Mouse (Mus musculus): ENCODE measurements around the gene Ccdc6.
A peak's percentile ranks its signal among the peaks of the same experiment; 100 is the strongest.
"Not testable (repeated sequence)": the region's sequence is repeated elsewhere in the genome, so short reads cannot be mapped to it uniquely, and the experiment has no call there.

The Ccdc6 gene

DNA sequence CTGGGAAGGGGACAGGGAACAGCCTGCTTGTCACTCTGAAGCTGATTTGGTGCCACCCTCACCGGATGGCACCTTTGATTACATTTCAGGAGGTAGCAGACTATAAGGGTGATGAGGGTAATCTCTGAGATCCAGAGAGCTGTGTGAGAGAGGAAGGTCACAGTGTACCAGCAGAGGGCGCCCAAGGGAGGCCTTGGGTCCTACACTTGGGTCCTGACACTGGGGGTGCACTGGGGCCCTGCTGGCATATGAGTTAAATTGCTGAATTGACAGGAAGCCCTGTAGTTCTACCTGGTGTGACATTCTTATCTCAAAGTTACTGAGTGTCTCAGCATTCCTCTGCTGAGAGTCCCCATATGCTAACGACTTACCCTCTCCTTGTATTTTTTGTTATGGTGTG lies 76.4 kb downstream of the Ccdc6 start:
- DNase-seq: peak; percentile 86

DNA sequence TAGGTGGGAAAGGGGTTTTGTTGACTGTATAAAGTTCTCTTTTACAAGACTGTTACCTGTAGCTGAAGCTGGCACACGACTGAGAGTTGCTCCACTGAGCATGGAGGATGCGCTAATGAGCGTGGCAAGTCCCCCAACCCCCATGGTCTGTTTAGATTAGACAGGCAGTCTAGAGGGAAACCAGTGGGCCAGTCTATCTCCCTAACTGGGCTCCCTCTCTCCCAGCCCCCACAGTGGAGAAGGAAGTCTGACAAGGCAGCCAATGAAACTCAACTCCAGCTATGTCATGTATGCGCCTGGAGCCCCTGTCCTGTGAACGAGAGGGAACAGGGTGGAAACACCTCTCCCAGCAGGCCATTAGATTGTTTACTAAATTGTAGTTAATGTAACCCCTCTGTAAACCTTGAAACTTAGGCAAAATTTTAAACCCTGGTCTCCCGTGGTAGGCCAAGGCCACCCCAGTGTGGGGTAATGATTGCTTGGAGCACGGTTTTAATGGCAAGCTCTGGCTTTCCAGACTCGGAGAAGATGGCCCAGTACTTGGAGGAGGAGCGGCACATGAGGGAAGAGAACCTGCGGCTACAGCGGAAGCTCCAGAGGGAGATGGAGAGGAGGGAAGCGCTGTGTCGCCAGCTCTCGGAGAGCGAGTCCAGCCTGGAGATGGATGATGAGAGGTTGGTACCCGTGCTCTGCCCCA lies 77.7 kb downstream of the Ccdc6 start:
- DNase-seq: no peak

DNA sequence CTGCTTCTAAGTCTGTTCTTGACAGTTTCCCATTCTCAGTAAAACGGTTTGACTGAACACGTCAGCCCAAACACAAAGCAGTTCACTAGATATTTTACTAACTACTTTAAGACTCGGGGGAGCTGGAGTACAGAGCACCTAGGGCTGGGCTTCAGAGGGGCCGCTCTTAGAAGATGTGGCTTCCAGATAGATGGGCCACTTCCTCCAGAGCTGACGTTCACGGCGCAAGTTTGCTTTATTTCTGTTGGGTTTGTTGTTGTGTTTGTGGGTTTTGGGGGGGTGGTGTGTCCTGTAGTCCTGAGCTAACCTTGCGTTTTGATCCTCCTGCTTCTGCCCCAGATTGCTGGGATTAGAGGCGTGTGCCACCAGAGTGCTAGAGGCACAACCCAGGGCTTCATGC lies 83.8 kb downstream of the Ccdc6 start:
- no peak for DNase-seq

DNA sequence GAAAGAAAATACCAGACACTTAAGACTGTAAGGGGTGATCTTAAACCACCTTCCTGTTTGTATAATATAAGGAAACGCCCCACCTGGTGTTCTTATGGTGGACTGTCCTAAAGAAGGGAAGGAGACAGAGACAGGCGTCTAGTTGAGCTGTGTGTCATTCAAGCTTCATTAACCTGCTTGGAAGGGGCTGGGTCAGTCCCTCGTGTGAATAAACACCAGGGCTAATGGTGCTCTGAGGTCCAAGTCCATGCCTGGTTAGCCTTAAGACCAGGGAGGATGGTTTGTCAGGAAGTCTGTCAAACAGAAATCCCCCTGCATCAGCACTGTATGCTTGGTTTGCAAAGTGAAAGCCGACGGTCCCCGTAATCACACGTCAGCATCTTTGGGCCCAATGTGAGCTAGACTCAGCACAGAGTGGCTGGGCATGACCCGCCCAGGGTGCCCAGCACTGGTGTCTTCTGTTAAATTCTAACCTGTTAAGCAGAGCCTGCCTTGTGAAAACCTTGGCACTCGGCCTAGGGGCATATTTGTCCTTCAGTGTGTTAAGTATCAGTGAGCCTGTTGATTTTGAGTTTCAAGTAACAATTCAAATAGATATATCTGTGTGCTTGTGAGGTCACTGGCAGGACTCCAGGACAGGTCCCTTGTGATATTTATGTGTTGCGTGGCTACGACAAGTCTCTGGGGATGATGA lies 84.5 kb downstream of the Ccdc6 start:
- DNase-seq: peak; percentile 67

DNA sequence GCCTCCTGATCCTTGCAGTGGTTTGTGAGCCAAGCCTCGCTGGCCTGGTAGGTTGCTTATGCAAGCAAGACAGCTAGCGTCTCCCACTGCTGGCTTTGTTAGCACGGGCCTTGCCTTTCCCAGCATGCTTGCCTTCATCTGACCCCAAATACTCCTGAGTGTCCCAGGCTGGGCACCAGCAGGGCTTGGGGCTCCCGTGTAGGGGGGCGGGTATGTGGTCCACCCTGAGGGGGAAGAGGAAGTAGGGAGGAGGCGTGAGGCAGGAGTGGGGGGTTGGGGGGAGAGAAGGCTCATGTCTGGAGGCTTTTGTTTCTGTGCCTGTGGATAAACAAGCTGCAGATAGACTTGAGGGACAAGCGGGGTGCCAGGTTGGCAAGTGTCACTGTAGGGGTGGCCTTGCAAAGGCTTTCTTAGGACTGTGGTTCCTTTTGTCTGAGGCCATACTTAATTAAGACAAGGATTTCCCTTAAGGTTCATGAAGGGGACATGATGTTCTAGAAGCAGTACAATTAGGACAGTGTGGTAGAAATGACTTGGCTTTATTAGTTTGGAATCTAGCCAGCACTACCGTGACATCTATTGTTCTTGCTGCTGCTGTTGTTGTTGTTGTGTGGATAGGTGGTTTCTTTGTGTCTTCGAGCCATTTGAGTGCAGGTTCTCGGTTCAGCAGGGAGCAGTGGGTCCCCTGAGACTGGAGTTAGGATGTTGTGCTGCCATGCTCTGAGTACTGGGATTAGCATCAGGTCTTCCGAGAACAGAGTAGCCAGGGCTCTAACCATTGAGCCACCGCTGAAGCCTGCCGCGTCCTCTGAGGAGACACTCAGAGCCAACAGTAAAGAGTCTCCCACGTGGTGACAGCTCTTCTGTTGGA lies 86.5 kb downstream of the Ccdc6 start:
- DNase-seq: peak; percentile 73

DNA sequence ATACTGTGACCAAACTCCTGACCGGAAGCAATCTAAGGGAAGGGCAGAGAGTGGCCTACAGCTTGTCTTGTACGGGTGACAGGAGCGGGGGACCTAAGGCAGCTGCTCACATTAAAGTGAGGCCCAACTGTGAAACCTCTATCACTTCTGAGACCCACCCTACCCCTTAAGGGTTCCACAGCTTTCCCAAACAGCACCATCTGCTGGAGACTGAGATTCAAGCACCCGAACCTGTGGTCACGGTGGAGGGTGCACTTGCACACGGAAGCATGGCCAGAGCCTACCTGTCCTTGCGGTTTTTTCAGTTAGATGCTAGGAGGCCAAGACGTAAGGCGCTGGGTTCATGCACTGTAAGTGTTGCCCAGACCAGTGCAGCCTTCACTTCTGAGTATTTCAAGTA lies 89.2 kb downstream of the Ccdc6 start:
- DNase-seq: peak; percentile 62

DNA sequence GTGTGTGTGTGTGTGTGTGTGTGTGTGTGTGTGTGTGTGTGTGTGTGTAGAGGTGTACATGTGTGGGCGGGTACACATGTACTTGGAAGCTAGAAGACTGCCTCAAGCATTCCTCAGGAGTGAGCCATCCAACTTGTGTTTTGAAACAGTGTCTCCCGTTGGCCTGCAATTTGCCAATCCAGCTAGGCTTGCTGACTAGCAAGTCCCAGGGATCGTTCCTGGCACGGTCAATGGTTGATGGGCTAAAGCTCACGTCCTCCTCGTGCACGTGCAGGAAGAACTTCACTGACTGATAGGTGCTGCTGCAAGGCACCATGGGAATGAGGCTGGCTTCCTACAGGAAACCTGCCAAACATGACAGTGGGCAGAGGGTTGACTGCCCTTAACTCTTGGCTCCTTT lies 89.7 kb downstream of the Ccdc6 start:
- no peak for DNase-seq

DNA sequence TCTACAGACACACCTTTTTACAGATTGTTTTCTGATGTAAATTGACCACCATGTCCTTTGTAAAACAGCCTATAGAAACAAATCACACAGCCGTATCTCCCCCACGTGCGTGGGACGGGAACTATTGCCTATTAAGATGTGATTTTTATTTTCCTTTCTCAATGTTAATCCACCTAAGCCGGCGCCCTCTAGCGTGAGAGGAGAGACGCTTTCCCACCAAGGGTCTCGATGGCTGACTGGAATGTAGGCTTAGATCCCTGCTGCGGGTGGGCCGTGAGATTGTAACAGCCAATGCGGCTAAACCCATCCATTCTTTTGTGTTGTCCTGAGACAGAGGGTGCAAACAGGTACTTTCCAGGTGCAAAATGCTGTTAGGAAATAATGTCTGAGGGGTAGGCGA lies 92.9 kb downstream of the Ccdc6 start:
- DNase-seq: no peak

DNA sequence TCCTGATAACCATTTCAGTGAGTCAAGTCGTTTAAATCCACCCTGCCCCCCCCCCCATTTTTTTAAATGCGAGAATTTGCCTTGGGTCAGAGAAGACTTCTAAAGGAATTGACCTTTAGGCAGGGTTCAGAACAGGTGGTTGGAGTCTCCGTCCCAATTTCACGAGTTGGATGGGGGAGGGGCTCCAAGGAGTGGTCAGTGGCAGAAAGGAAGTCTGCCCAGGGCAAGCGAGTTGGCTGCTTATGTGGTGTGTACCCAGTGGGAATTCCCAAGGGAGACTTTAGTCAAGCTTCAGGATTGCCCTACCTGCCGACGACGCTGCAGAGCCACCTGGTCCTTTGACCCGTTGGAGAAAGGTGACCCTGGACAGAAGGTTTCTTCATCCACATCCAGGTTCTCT lies 97.4 kb downstream of the Ccdc6 start:
- no peak for DNase-seq

DNA sequence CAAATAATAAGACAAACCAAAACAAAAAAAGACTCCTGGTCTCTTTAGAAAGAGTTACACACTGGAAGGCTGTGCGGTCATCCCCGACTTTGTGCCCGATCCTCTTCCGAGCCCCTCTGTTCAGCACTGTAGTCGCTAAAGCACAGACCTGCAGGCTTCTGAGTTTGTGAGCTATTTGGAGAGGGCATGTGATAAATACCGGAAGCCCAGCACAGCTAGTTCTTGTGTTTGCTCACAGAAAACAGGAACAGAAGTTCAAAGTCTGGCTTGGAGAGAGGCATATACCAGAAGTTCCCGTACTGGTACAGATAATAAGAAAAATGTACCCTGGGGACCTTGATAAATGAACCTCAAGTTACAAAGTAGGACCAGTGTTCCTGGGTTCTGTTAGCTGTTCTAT lies 98.4 kb downstream of the Ccdc6 start:
- peak; percentile 43 for DNase-seq

DNA sequence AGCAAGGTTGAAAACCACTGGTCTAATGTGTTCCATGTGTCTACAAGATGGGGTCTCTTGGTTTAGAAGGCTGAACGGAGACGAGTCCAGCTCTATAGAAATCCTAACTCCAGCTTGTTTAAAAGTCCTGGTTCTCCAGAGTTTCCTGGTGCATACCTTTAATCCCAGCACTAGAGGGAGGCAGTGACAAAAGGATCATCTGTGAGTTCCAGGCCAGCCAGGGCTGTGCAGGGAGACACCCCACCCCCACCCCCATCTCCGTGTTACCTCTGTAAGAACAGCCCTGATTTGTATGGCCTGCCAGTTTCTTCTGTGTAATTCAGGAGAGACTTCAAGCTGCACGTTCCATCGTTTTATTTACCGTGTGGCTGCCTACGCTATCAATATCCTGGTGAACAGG lies 98.9 kb downstream of the Ccdc6 start:
- peak; percentile 56 for DNase-seq

DNA sequence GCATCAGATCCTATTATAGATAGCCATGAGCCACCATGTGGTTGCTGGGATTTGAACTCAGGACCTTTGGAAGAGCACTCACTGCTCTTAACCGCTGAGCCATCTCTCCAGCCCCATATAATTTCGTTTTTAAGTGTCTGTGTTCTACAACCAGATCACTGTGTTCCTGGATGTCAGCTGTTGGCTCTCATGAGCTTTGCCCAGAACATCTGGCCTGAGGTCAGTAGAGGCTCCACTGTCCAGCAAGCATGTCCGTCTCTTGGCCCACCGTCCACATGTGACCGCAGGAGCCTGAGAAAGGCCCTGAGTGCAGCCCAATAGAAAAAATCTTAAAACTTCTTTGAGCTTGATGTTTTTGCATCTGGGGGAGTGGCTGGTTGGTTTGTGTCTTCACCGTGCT lies 99.7 kb downstream of the Ccdc6 start:
- peak; percentile 46 for DNase-seq

DNA sequence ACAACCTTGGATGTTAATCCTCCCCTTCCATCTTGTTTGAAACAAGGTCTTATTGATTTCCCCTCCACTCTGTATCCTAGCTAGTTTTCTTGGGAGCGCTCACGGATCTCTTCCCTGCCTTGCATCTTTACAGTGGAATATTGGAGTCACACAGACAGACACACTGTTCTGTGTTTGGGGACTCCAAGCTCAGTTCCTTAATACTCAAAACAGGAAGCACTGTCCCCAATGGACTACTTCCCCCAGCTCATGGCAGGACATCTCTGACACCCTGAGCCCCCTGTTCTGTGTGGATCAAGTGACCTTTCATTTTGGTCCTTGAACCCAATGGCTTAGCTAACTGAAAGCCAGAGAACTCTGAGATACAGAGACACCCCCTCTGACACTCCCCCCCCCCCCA lies 100.7 kb downstream of the Ccdc6 start:
- peak; percentile 51 for DNase-seq

DNA sequence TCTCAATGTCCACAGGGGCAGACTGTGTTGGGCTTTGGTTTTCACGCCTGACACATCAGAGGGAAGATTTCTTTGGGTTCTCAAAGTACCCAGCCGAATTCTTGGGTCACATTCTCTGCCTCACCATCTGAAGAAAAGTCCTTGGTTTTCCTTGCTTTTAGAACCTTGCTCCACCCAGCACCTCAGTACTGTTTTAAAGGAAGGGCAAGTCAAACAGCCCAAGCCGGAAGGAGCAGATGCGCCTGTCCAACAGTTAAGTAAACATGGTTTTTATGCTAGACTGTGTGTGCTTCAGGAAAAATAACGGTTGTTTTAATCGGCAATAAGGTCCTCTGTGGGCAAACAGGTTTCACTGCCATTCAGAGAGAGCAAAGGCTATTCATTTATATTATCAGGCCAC lies 101.1 kb downstream of the Ccdc6 start:
- peak; percentile 52 for DNase-seq

DNA sequence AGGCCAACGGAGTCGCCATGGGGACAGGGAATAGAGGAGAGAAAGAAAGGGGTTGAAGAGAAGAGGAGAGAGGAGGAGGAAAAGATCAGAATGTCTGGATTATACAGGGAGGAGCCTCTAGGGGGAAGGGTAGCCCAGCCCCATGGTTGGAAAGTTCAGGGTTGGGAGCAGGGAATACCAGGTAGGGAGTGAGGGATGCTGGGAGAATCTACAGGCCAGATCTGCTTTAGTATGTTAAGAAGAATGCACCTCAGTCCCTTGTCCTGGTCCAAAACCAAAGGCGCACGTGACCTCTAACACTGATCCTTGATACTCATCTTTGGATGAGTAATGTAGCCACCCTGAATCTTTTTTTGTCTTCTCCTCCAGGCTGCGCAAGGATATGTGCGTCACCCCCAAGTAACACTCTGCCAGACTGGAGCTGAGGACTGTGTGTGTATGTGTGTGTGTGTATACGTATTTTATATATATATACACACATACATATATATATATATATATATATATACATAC lies 102.1 kb downstream of the Ccdc6 start:
- DNase-seq: no peak

DNA sequence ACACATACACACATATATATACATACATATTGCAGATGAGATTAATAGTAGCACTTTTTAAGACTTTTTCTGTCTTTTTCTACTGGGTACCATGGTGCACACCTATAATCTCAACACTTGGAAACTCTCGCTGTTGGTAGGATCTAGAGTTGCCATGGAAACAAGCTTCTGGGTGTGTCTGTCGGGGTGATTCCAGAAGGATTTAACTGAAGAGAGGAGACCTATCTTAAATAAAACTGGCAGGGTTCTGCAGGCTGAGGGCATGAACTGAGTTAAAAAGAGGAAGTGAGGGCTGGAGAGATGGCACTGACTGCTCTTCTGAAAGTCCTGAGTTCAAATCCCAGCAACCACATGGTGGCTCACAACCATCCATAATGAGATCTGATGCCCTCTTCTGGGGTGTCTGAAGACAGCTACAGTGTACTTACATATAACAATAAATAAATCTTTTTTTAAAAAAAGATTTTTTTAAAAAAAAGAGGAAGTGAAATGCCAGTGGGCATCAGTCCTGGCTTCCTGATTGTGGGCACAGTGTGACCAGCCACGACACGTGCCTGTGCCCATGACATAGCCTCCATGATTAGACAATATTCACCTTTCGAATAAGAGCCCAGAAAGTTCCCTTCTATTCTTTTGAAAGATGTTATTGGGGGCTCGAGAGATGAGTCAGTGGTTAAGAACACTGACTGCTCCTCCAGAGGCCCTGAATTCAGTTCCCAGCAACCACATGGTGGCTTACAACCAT lies 102.7 kb downstream of the Ccdc6 start:
- DNase-seq: no peak

DNA sequence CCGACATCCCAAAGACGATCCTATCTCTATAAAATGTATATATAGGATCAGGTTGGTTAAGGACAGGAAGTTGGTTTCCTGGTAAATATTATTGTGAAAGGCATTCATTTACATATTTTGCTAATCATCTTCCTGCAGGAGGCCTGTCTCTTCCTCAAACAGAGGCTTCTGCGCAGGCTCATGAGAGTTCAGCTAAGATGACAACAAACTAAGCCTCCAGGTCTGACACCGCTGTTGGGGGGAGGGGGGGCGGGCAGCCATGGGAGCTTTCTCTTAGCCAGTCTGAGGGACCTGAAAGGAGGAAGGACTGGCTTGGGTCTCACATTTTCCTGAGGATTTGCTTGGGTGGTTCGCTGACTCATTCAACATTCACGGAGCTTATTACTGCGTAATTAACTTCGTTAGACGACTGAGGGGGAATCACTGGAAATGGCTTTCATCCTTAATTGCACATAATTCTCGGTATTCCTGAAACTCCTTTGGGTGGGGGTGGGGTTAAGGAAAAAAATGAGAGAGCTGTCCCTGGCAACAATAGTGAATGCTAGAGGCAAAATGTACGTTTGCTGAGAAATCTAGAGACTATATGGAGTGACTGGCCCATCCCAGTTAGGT lies 104.1 kb downstream of the Ccdc6 start:
- peak; percentile 79 for DNase-seq

DNA sequence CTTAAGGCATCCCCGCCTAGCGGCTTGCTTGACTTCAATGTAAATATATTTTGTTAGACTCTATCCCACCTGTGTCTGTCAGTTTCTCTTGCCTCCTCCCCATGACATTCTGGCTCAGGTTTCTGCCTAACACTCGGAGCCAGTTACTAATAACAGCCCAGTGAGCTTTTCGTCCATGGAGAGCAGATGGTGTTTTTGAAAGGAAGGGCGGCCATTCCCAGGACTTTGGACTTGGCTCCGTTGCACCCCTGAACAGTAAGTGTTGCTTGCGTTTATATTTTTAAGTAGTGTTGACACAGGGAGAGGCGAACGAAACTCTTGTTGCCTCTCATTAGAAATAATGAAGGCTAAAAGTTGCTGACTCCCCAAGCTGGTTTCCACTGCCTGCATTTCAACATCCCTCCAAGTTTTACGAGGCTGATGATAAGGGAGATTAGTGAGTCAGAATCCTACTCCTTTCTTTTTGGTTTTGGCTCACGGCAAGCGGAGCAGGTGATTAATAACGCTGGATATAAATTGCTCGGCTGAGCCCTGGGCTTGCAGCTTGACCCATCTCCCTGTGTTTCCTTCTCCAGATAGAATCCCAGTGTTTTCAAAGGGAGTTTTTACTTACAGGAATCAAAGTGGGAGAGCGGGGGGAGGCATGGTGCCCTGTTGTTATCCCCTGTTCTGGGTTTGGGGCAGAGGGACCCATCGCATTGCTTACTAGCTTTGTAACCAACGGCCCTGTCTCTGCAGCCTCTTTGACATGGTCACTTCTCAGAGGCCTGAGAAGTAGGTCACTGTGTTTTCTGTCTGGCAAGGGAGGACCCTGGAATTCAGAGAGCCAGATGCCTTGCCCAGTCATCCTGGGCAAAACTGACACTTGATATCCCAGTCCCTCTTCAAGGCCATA lies 107.8 kb downstream of the Ccdc6 start, which contains the start of gene Mrln:
Gene Mrln, plus strand, starts transcription at position 160 of the 895 bp plus-strand sequence.
- no peak for DNase-seq

DNA sequence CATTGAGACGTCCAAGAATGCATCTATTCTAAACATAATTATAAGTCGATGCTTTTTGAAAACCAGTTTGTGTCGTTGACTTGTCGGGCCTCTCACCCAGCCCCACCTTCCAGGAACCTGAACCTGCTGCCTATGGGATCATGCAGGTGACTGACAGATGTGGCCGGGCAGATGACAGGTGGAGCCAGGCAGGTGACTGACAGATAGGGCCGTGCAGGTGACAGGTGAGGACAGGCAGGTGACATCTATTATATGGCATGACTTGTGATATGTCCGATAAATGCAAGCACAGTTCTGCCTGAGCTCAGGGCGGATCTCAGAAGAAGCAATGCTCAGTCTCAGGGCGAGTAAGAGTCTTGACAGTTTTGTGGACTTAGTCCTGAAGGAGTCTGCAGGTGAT lies 114.4 kb downstream of the Ccdc6 start:
- DNase-seq: no peak

DNA sequence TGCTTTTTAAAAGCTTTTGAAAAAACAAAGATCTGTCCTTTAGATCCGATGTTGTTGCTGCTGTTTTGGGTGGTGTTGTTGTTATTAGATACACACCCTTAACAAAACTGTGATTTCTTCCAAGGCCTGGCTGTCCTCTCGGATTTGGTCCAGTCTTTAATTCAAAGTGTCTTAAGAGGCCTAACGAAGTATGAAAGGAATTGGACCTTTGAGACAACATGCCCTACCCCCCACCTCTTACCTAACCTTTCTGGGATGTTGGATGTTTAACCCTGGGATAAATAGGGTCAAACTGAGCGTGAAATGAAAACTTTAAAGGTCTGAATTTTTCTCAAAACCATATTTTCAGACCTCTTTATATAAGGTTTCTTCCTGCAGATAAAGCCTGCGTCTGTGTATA lies 124.0 kb downstream of the Ccdc6 start:
- no peak for DNase-seq

DNA sequence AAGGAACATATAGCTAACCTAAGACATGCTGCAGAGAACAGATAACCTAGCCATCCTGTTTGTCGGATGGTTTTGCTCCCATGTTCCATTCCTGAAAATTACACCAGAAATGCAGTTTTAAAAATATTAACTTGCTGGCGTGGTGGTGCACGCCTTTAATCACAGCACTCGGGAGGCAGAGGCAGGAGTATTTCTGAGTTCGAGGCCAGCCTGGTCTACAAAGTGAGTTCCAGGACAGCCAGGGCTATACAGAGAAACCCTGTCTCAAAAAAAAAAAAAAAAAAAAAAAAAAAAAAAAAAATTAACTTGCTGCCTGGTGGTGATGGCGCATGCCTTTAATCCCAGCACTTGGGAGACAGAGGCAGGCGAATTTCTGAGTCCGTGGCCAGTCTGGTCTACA lies 125.3 kb downstream of the Ccdc6 start:
- DNase-seq: not testable (repeated sequence)
